Mouse (Mus musculus) adrenal gland, postnatal 0 days (tissue): ENCODE measurements around the gene Rsrc1. TPM values are rescaled to one million over a fixed set of nuclear protein-coding genes. Genes with fewer than 3 reads are reported as not detected.

ENCODE experiments used
- polyA plus RNA-seq: library from polyadenylated mRNA; unstranded; fragments of >200 nt; fragmentation: Nextera tagmentation; extraction: Ambion mirVana; gene quantifications from 2 replicates; pipeline ENCODE4 v1.2.1, GENCODE M21; 2015

The Rsrc1 gene
- polyA plus RNA-seq = 23.6 and 29.3 TPM in 2 replicates

DNA sequence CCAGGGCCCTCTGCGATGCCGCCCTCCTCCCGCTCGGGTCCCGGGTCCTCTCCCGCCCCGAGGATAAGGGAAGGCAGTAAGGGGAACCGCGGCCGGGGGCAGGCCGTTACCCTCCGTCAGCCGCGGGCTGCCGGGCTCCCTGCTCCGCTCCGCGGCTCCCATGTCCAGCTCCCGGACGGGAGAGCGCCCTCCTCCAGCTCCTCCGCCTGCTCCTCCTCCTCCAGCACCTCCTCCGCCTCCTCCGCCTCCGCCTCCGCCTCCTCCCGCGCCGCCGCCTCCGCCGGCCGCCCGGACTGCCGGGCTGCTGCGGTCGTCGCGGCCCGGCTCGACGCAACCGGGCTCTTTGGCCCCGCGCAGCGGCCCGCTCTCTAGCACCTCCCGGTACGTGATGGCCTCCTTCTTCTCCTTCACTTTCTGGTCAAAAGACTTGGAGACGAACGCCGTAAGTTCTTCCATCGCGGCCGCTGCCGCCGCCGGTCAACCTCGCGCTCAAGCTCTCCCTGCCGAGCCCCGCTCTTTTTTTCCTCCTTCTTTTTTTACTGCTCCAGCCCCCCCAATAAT, at the start of gene Rsrc1:
Gene Rsrc1, plus strand, starts transcription at position 290 of the 561 bp plus-strand sequence.

DNA sequence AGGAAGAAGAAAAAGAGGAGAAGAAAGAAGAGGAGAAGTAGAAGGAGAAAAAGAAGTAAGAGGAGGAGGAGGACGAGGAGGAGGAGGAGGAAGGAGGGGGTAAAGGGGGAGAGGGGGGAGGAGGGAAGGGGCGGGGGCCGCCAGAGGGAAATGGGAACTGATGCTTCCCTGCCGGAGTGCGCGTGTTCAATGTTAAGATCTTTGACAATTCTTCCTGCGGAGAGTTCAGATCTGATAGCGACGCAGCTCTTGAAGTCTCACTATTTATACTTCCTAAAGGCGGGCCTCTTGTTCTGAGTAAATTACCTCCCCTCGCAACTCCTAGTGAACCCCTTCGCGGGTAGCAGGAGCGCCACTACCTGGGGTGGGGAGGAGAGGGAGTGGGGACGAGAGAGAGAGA, 516 bp downstream of the Rsrc1 start, which contains the start of gene Shox2:
Gene Shox2, minus strand, starts transcription at position 66 of the 400 bp plus-strand sequence.

DNA sequence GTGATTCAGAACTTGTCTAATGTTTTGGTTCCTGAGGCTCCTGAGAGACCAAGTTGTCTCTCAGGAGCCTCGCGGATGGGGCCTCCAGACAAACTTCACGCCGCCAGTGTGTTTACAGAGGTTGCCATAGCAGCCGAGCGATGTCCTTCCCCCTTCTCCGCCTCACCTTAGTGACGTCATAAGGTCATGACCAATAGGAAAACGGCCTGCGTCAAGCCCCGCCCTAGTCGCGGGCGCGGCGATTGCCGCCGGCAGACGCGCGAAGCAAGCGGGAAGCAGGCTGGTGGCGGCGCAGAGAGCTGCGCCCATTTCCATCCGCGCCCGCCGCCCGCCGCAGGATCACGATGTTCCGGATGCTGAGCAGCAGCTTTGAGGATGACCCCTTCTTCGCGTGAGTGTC, 392.7 kb downstream of the Rsrc1 start, which contains the start of gene Mlf1:
Gene Mlf1, plus strand, starts transcription at position 226 of the 400 bp plus-strand sequence.

DNA sequence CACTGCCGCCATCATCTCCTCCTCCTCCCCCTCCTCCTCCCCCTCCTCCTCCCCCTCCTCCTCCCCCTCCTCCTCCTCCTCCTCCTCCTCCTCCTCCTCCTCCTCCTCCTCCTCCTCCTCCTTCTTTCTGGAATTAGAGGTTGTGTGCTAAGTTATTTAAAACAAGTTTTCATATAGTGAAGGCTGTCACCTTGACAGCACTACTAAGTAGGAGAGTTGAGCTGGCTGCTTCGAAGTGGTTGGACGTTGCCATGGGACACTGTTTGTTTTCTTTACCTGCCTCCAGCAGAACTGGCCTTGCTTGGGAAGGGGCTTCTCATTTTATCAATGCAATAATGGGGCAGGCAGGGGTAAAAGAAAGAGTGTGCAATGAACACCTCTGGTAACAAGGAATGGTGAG, 393.9 kb downstream of the Rsrc1 start, which contains the start of gene Gm17402:
Gene Gm17402, minus strand, starts transcription at position 101 of the 400 bp plus-strand sequence.

Other genes starting within 250 kb of the Rsrc1 start
- gene Shox2, start 381 bp downstream of the Rsrc1 start, polyA plus RNA-seq = 3.0 and 7.5 TPM in 2 replicates